Mouse (Mus musculus) bone marrow, adult 2 months (tissue): ENCODE measurements at regions not wholly inside any gene's neighbourhood (a gene's known extent, or its start where the extent isn't known, plus 50 kb on each side); places are given as distances from the start of the nearest gene placed in this dataset.

Experiments used
- CTCF ChIP-seq: fragments of 200-500 bp; IDR thresholded peaks from 2 replicates; pipeline ENCODE4 v1.5.1; 2011; ENCODE audit warnings: low read length, control low read depth; ENCODE audit not compliant: control insufficient read depth, insufficient read depth
- POLR2A ChIP-seq: fragments of 200-500 bp; IDR thresholded peaks from 2 replicates; pipeline ENCODE4 v1.6.1; 2011; ENCODE audit warnings: low read depth, mild to moderate bottlenecking, control low read depth, low read length, borderline replicate concordance; ENCODE audit not compliant: control insufficient read depth

DNA sequence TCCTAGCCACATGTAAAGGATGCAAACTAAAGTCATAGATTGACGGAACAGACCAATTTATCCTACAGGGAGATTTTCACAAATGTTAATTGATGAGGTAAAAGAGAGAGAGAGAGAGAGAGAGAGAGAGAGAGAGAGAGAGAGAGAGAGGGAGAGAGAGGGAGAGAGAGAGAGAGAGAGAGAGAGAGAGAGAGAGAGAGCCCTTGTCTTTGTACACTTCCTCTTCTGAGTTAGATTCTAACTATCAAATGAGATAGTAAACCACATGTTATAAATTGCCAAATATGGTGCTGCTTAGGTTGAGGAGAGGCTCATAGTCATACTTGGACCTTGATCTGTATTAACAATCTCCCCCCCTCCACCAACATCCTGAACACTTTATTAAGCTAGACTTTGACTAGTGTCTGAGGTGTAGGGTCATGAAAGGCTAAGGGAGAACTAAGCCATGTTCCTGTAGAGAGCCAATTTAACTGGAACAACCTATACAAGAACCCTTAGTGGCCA, 1412.2 kb downstream of the Gsdmc2 start:
- TF ChIP-seq CTCF (no peak), POLR2A (no peak)
